9 mouse cellular contexts compared by ENCODE assay signal in the genomic region with DNA sequence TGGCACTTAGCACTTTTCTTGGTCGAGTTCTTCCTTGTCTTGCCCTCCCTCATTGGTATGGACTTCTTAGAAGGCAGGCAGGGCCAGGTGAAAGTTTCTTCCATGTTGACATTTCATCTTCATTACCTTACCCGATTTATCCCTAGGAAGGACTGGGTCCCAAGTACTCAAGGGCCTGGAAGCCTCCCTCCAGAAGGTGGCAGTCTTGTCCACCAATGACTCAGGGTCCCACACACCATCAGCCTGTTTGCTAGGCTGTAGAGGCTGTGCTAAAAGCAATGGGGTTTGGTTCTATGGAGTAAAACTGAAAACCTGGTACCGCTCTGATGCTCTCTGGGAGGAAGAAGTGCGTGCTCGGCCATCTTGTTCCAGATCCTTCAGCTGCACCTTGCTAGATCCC. TPM values are rescaled to one million over a fixed set of nuclear protein-coding genes. Genes with fewer than 3 reads are reported as not detected.
DNase-seq lines count a peak whose midpoint lies in the region; ATAC-seq and TF ChIP-seq lines count a peak whose summit lies in the region.
"Had no signal": no experiment of that assay in that cellular context is flagged by ENCODE, and none has a peak within 500 bp of the region (broad histone marks: within the 10 kb centered on the region; RNA-seq: fewer than 3 reads in every experiment).

No protein-coding gene starts in this region.

- H3K9ac ChIP-seq in intestine, embryonic 16.5 days (ENCODE audit: low read depth, low read length): no peak overlapping the region

- peak; percentile 68 for TF ChIP-seq CTCF in gastrocnemius, adult 2 months (IDR thresholded peaks at IDR 0.05)
- peak; percentile 59; the same call in 1 of the 2 replicates for TF ChIP-seq CTCF in testis, adult 2 months (IDR thresholded peaks at IDR 0.05; ENCODE audit: control insufficient read depth, insufficient read depth, insufficient replicate concordance, low read depth, low read length)

- no peak overlapping the region for H3K4me3 ChIP-seq in gastrocnemius, adult 2 months
- no peak overlapping the region for H3K4me3 ChIP-seq in testis, adult 2 months (ENCODE audit: control insufficient read depth, low read depth, low read length)
- H3K4me3 ChIP-seq in intestine, embryonic 16.5 days (ENCODE audit: low read length): no peak overlapping the region

- no peaks in the 10 kb centered on the region for H3K36me3 ChIP-seq in testis, adult 2 months (ENCODE audit: control insufficient read depth, insufficient read depth, low read length)
- H3K36me3 ChIP-seq in intestine, embryonic 16.5 days (ENCODE audit: control insufficient read depth, insufficient read depth, low read length): no peaks in the 10 kb centered on the region

- no peaks in the 10 kb centered on the region for H3K4me1 ChIP-seq in testis, adult 2 months (ENCODE audit: control insufficient read depth, insufficient read depth, low read length)
- H3K4me1 ChIP-seq in intestine, embryonic 16.5 days (ENCODE audit: control insufficient read depth, insufficient read depth, low read length): no peaks in the 10 kb centered on the region

- intact Hi-C loops in gastrocnemius, adult 2 months (cut with DNase I): no loop called here

- DNase-seq in gastrocnemius, adult 2 months: peak; percentile 38
- DNase-seq in gastrocnemius, adult 8-10 months (ENCODE audit: low spot score in 2 of 2): no peak
- DNase-seq in testis, postnatal 14 days (ENCODE audit: low spot score): no peak
- peak; percentile 40 for DNase-seq in c-Kit-positive CD71-negative TER-119-negative erythroid progenitor cells, embryonic 14.5 days (ENCODE audit: low read depth)

- H3K27ac ChIP-seq in gastrocnemius, adult 2 months: no peak overlapping the region
- H3K27ac ChIP-seq in testis, adult 2 months (ENCODE audit: control insufficient read depth, insufficient read depth, low read depth, low read length): no peak overlapping the region
- no peak overlapping the region for H3K27ac ChIP-seq in intestine, embryonic 16.5 days (ENCODE audit: low read length)

- ATAC-seq in hematopoietic stem cell, adult 5-6 weeks (replicated peaks in 1 of 2; ENCODE audit: insufficient read depth in 1 of 2, low FRiP score in 2 of 2, low TSS enrichment in 1 of 2, low read depth in 1 of 2, poor library complexity in 2 of 2, severe bottlenecking in 2 of 2): peak; percentile 64 to 67; a peak in 2 of 4 replicates
- ATAC-seq in megakaryocyte, adult 5-6 weeks (ENCODE audit: poor library complexity, severe bottlenecking): peak; percentile 87
- no peak for ATAC-seq in intestine, embryonic 16.5 days

- no peak overlapping the region for H3K4me2 ChIP-seq in intestine, embryonic 16.5 days (ENCODE audit: low read depth, low read length)

- WGBS in intestine, embryonic 16.5 days: 74% methylated on average over 5 of the region's 5 CpGs

- no peak for TF ChIP-seq POLR2A in testis, adult 2 months (IDR thresholded peaks at IDR 0.05; ENCODE audit: control insufficient read depth, low read depth, low read length)

- no peaks in the 10 kb centered on the region for H3K9me3 ChIP-seq in intestine, embryonic 16.5 days (ENCODE audit: control insufficient read depth, low read length)

- no peaks in the 10 kb centered on the region for H3K27me3 ChIP-seq in testis, adult 2 months (ENCODE audit: control insufficient read depth, insufficient read depth, low read length)
- no peaks in the 10 kb centered on the region for H3K27me3 ChIP-seq in intestine, embryonic 16.5 days (replicated peaks; ENCODE audit: control insufficient read depth, insufficient read depth, low read length)

RNA-seq across cellular contexts. Expression of gene Thegl, which starts 13.9 kb away (rescaled TPM):
- not detected for total RNA-seq in gastrocnemius, adult 2 months (2021)
- not detected for total RNA-seq in gastrocnemius, adult 8-10 months (2022)
- 145 and 149 TPM in 2 replicates for polyA plus RNA-seq in testis, adult 2 months (2012; rRNA removed)
- total RNA-seq in hematopoietic stem cell, adult 5-6 weeks (2017): not detected in 2 replicates
- total RNA-seq in megakaryocyte, adult 5-6 weeks (2015): 0.45 TPM in 1 of 2 replicates, not detected in the other
- not detected in 2 replicates for total RNA-seq in megakaryocyte, adult 5-6 weeks (2017)
- 0.86 and 1.6 TPM in 2 replicates for polyA plus RNA-seq in intestine, embryonic 16.5 days (2015; fragmentation: Nextera tagmentation; extraction: Ambion mirVana)

RNA-seq across cellular contexts. Expression of gene Arl9, which starts 25.9 kb away (rescaled TPM):
- total RNA-seq in gastrocnemius, adult 2 months (2021): not detected
- total RNA-seq in gastrocnemius, adult 8-10 months (2022): not detected
- 84.8 and 131 TPM in 2 replicates for polyA plus RNA-seq in testis, adult 2 months (2012; rRNA removed)
- not detected in 2 replicates for total RNA-seq in hematopoietic stem cell, adult 5-6 weeks (2017)
- 0.31 and 1.3 TPM in 2 replicates for total RNA-seq in megakaryocyte, adult 5-6 weeks (2015)
- not detected in 2 replicates for total RNA-seq in megakaryocyte, adult 5-6 weeks (2017)
- polyA plus RNA-seq in intestine, embryonic 16.5 days (2015; fragmentation: Nextera tagmentation; extraction: Ambion mirVana): not detected in 2 replicates
- total RNA-seq: left cerebral cortex, postnatal 10 days had no signal

RNA-seq across cellular contexts. Expression of gene Srp72, which starts 55.3 kb away (rescaled TPM):
- total RNA-seq in gastrocnemius, adult 2 months (2021): 10 to 100 TPM; 46.6 to 55.9 TPM
- total RNA-seq in gastrocnemius, adult 8-10 months (2022): 10 to 100 TPM; 46.9 to 53.4 (median 49.4) TPM
- 45.3 and 56.2 TPM in 2 replicates for polyA plus RNA-seq in testis, adult 2 months (2012; rRNA removed)
- 130 and 142 TPM in 2 replicates for total RNA-seq in hematopoietic stem cell, adult 5-6 weeks (2017)
- total RNA-seq in megakaryocyte, adult 5-6 weeks (2015): 83.0 and 91.0 TPM in 2 replicates
- total RNA-seq in megakaryocyte, adult 5-6 weeks (2017): 133 and 141 TPM in 2 replicates
- polyA plus RNA-seq in intestine, embryonic 16.5 days (2015; fragmentation: Nextera tagmentation; extraction: Ambion mirVana): 80.8 and 90.7 TPM in 2 replicates

Comparison
In these comparisons a context has a peak if more than half of its experiments do, and no peak if none do; other contexts are left out.
1. DNase-seq: peak in gastrocnemius, adult 2 months (single experiment) and c-Kit-positive CD71-negative TER-119-negative erythroid progenitor cells, embryonic 14.5 days (single experiment); none in gastrocnemius, adult 8-10 months (0 of 2) and testis, postnatal 14 days (single experiment).